27 mouse cellular contexts compared by ENCODE assay signal in the genomic region with DNA sequence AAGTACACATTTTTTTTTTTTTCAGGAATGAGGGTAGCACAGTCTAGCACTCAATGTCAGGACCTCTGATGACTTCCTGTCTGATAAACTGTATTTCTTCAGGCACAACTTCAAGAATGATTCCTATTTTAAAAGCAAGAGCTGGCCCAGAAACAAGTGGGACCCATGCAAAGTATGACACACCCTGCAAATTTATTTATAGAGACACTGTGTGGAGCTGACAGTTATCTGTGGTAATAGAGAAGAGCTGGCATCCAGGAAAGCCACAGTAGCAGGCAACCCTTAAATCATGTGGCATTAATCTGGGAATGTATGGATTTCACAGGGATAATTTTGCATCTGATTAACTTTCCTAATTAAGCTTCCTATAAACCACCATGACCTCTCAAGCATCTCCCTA.
"Had no signal": no experiment of that assay in that cellular context is flagged by ENCODE, and none has a peak within 500 bp of the region (broad histone marks: within the 10 kb centered on the region; RNA-seq: fewer than 3 reads in every experiment).

No protein-coding gene starts in this region.

- H3K4me3 ChIP-seq: gastrocnemius, adult 2 months; heart, embryonic 10.5 days; heart, embryonic 12.5 days; hindbrain, embryonic 10.5 days; hindbrain, embryonic 12.5 days; kidney, embryonic 15.5 days; limb, embryonic 13.5 days; limb, embryonic 15.5 days; liver, embryonic 12.5 days had no signal

- H3K27ac ChIP-seq: gastrocnemius, adult 2 months; heart, embryonic 10.5 days; hindbrain, embryonic 10.5 days; hindbrain, embryonic 12.5 days; hindbrain, embryonic 14.5 days; kidney, embryonic 15.5 days; kidney, postnatal 0 days; limb, embryonic 13.5 days; limb, embryonic 15.5 days; liver, embryonic 12.5 days; liver, embryonic 14.5 days had no signal

- H3K36me3 ChIP-seq: heart, embryonic 10.5 days; heart, embryonic 12.5 days; hindbrain, embryonic 10.5 days; hindbrain, embryonic 12.5 days; kidney, embryonic 15.5 days; limb, embryonic 13.5 days; limb, embryonic 15.5 days; liver, embryonic 12.5 days had no signal

- H3K4me1 ChIP-seq: heart, embryonic 10.5 days; heart, embryonic 12.5 days; hindbrain, embryonic 10.5 days; hindbrain, embryonic 12.5 days; kidney, embryonic 15.5 days; limb, embryonic 13.5 days; limb, embryonic 15.5 days; liver, embryonic 12.5 days had no signal

- H3K4me2 ChIP-seq: heart, embryonic 12.5 days; hindbrain, embryonic 12.5 days; hindbrain, embryonic 14.5 days; kidney, embryonic 15.5 days; limb, embryonic 13.5 days; limb, embryonic 15.5 days; liver, embryonic 12.5 days had no signal

- ATAC-seq: hindbrain, embryonic 16.5 days; inflammation-experienced regulatory T-cells, adult 6 months; intestine, embryonic 16.5 days; liver, embryonic 12.5 days had no signal

- DNase-seq: gastrocnemius, adult 2 months; gastrocnemius, postnatal 10 days; gastrocnemius, postnatal 25 days; heart, adult 18-20 months; heart, postnatal 4 days; kidney, adult 11 months; kidney, adult 2 months; kidney, adult 9 months; kidney, postnatal 14 days; kidney, postnatal 36 days; layer of hippocampus, adult 9-11 months; layer of hippocampus, postnatal 36 days; left cerebral cortex, postnatal 4 days had no signal

- H3K9ac ChIP-seq: heart, embryonic 12.5 days; hindbrain, embryonic 12.5 days; hindbrain, embryonic 14.5 days; kidney, embryonic 15.5 days; limb, embryonic 13.5 days; limb, embryonic 15.5 days; liver, embryonic 12.5 days; liver, embryonic 14.5 days had no signal

- H3K9me3 ChIP-seq: heart, embryonic 10.5 days; heart, embryonic 12.5 days; hindbrain, embryonic 10.5 days; hindbrain, embryonic 12.5 days; kidney, embryonic 15.5 days; limb, embryonic 13.5 days; limb, embryonic 15.5 days; liver, embryonic 12.5 days had no signal

- H3K27me3 ChIP-seq: heart, embryonic 12.5 days; hindbrain, embryonic 12.5 days; kidney, embryonic 15.5 days; limb, embryonic 13.5 days; limb, embryonic 15.5 days; liver, embryonic 12.5 days had no signal
